Mouse (Mus musculus) CH12.LX (cell line): ENCODE results near the gene Lrig1. TPM values are rescaled to one million over a fixed set of nuclear protein-coding genes. Genes with fewer than 3 reads are reported as not detected.

ENCODE experiments used
- DNase-seq: peaks from one replicate; pipeline ENCODE4 v3.0.0-alpha.2; 2013; ENCODE audit errors: extremely low read depth
- H3K27ac ChIP-seq: 2 replicates; pipeline ENCODE4 v1.5.1; 2012; ENCODE audit warnings: low read depth, mild to moderate bottlenecking, control low read depth, moderate library complexity; ENCODE audit not compliant: insufficient read depth
- H3K27me3 ChIP-seq: replicated peaks from 2 replicates; pipeline ENCODE3; 2012; ENCODE audit warnings: inconsistent platforms
- H3K36me3 ChIP-seq, 2 experiments: replicated peaks in 1 of 2; 2 replicates each; pipeline versions ENCODE3 to v1.6.1; 2012; ENCODE audit warnings: inconsistent platforms in 1 of 2, low read length in 1 of 2, mild to moderate bottlenecking in 1 of 2, mixed read lengths in 1 of 2, moderate library complexity in 1 of 2; ENCODE audit not compliant: control insufficient read depth in 1 of 2, insufficient read depth in 1 of 2
- H3K4me1 ChIP-seq, 2 experiments: 2 replicates each; pipeline ENCODE4 v1.6.1; 2012; ENCODE audit warnings: inconsistent platforms in 1 of 2, moderate library complexity in 1 of 2; ENCODE audit not compliant: insufficient read depth in 2 of 2, control insufficient read depth in 1 of 2
- H3K4me2 ChIP-seq: 2 replicates; pipeline ENCODE4 v1.6.1; 2012; ENCODE audit warnings: low read depth, mild to moderate bottlenecking, control low read depth; ENCODE audit not compliant: poor library complexity, insufficient read depth, severe bottlenecking
- H3K4me3 ChIP-seq, 3 experiments: fragments of 150-350 bp in 1 of 3; sonication (generic) in 1 of 3; replicated peaks in 1 of 3; 2 replicates each; pipeline versions ENCODE3 to v1.5.1; 2011 to 2012; ENCODE audit warnings: low read depth in 2 of 3, low read length in 2 of 3, mild to moderate bottlenecking in 2 of 3, moderate library complexity in 2 of 3, control low read depth in 1 of 3, improper control_type of control experiment in 1 of 3, inconsistent platforms in 1 of 3, mixed read lengths in 1 of 3; ENCODE audit not compliant: poor library complexity in 1 of 3
- H3K79me2 ChIP-seq: replicated peaks from 2 replicates; pipeline ENCODE4 v1.6.1; 2012; ENCODE audit warnings: mild to moderate bottlenecking, moderate library complexity; ENCODE audit not compliant: control insufficient read depth, poor library complexity, insufficient read depth, severe bottlenecking; ENCODE audit errors: extremely low read depth
- H3K9ac ChIP-seq: 2 replicates; pipeline ENCODE4 v1.6.1; 2012; ENCODE audit warnings: low read depth, mild to moderate bottlenecking, control low read depth, moderate library complexity; ENCODE audit not compliant: insufficient read depth
- H3K9me3 ChIP-seq: replicated peaks from 2 replicates; pipeline ENCODE3; 2012; ENCODE audit warnings: low read length, inconsistent platforms, mixed read lengths
- CHD2 ChIP-seq: IDR thresholded peaks from 2 replicates; pipeline ENCODE4 v1.6.1; 2011; ENCODE audit warnings: low read length, improper control_type of control experiment
- CTCF ChIP-seq, 2 experiments: IDR thresholded peaks in 1 of 2; conservative IDR thresholded peaks in 1 of 2; 2 replicates each; pipeline ENCODE4 v1.5.1; 2011 to 2012; ENCODE audit warnings: low read depth in 2 of 2, low read length in 2 of 2, improper control_type of control experiment in 1 of 2, inconsistent platforms in 1 of 2, mild to moderate bottlenecking in 1 of 2, moderate library complexity in 1 of 2
- ELF1 ChIP-seq: IDR thresholded peaks from 2 replicates; pipeline ENCODE4 v1.6.1; 2014; ENCODE audit warnings: low read depth, mild to moderate bottlenecking, inconsistent platforms, low read length, improper control_type of control experiment
- EP300 ChIP-seq: IDR thresholded peaks from 2 replicates; pipeline ENCODE4 v1.6.1; 2011; ENCODE audit warnings: low read length, improper control_type of control experiment
- GABPA ChIP-seq: IDR thresholded peaks from 2 replicates; pipeline ENCODE4 v1.6.1; 2012; ENCODE audit warnings: low read depth, low read length, improper control_type of control experiment, inconsistent platforms; ENCODE audit not compliant: insufficient replicate concordance
- HCFC1 ChIP-seq: IDR thresholded peaks from 2 replicates; pipeline ENCODE4 v1.6.1; 2012; ENCODE audit warnings: low read depth, mild to moderate bottlenecking, inconsistent platforms, low read length, improper control_type of control experiment
- JUND ChIP-seq: conservative IDR thresholded peaks from 2 replicates; pipeline ENCODE4 v1.6.1; 2011; ENCODE audit warnings: low read depth, low read length, improper control_type of control experiment
- MXI1 ChIP-seq: IDR thresholded peaks from 2 replicates; pipeline ENCODE4 v1.6.1; 2011; ENCODE audit warnings: mild to moderate bottlenecking, low read depth, low read length, improper control_type of control experiment
- MYC ChIP-seq: IDR thresholded peaks from 2 replicates; pipeline ENCODE4 v1.6.1; 2011; ENCODE audit warnings: low read depth, mild to moderate bottlenecking, improper control_type of control experiment, low read length
- NELFE ChIP-seq: IDR thresholded peaks from 2 replicates; pipeline ENCODE4 v1.6.1; 2011; ENCODE audit warnings: low read depth, low read length, improper control_type of control experiment
- NRF1 ChIP-seq: IDR thresholded peaks from 2 replicates; pipeline ENCODE4 v1.6.1; 2014; ENCODE audit warnings: low read depth, mild to moderate bottlenecking, inconsistent platforms, low read length, improper control_type of control experiment, moderate library complexity
- POLR2A ChIP-seq: IDR thresholded peaks from 2 replicates; pipeline ENCODE4 v1.6.1; 2011; ENCODE audit warnings: low read depth, mild to moderate bottlenecking, improper control_type of control experiment, low read length
- POLR2AphosphoS2 ChIP-seq: IDR thresholded peaks from 2 replicates; pipeline ENCODE4 v1.6.1; 2011; ENCODE audit warnings: low read depth, low read length, improper control_type of control experiment
- RCOR1 ChIP-seq: conservative IDR thresholded peaks from 2 replicates; pipeline ENCODE4 v1.6.1; 2012; ENCODE audit warnings: low read depth, mild to moderate bottlenecking, inconsistent platforms, low read length, improper control_type of control experiment
- SMC3 ChIP-seq: IDR thresholded peaks from 2 replicates; pipeline ENCODE4 v1.6.1; 2011; ENCODE audit warnings: low read depth, low read length, improper control_type of control experiment
- TCF12 ChIP-seq: IDR thresholded peaks from 2 replicates; pipeline ENCODE4 v1.6.1; 2014; ENCODE audit warnings: low read depth, mild to moderate bottlenecking, inconsistent platforms, low read length, improper control_type of control experiment
- USF2 ChIP-seq: conservative IDR thresholded peaks from 2 replicates; pipeline ENCODE4 v1.6.1; 2011; ENCODE audit warnings: low read depth, low read length, improper control_type of control experiment
- ZC3H11A ChIP-seq: IDR thresholded peaks from 2 replicates; pipeline ENCODE4 v1.6.1; 2012; ENCODE audit warnings: low read depth, mild to moderate bottlenecking, inconsistent platforms, low read length, improper control_type of control experiment
- ZNF384 ChIP-seq: IDR thresholded peaks from 2 replicates; pipeline ENCODE4 v1.6.1; 2012; ENCODE audit warnings: low read depth, low read length, improper control_type of control experiment, inconsistent platforms
- dilution Hi-C: fragments of 300-500 bp; cut with MboI; formaldehyde crosslinking; loops from 2 replicates; pipeline ENCODE4 v1.14.3; 2020; ENCODE audit warnings: low sequenced_read_pairs; ENCODE audit not compliant: extremely low pct_unique_long_range_greater_than_20kb, extremely low pct_ligation_motif_present
- in situ Hi-C: fragments of 300-500 bp; cut with MboI; formaldehyde crosslinking; loops from 3 replicates; pipeline ENCODE4 v1.14.3; 2019; ENCODE audit warnings: low sequenced_read_pairs, low pct_ligation_motif_present, low pct_unique_long_range_greater_than_20kb, mixed read lengths
- polyA plus RNA-seq: library from polyadenylated mRNA; unstranded; fragments of >175 nt; gene quantifications from 2 replicates; pipeline ENCODE4 v1.2.1, GENCODE M21; 2012; ENCODE audit warnings: low read depth; ENCODE audit not compliant: insufficient read length
- total RNA-seq, 2 experiments: library from RNA; depleted of rRNA; stranded (reverse); fragments of 300-350 nt in 1 of 2; fragments of >200 nt in 1 of 2; gene quantifications; 2 replicates each; pipeline ENCODE4 v1.2.3; 2012 to 2014

Lrig1 gene
- total and polyA plus RNA-seq, 3 experiments, result 0.43 TPM; not detected in 2

- Histone ChIP-seq H3K4me3 (no peak overlapping the region), H3K4me2 (no peak overlapping the region)
- TF ChIP-seq ELF1 (no peak), ZC3H11A (no peak), CTCF (conservative IDR thresholded peaks at IDR 0.05 in 1 of 2, IDR thresholded peaks at IDR 0.05 in 1 of 2; ENCODE audit: low read depth in 2 of 2, low read length in 2 of 2) (no peak), GABPA (no peak), NELFE (no peak), MXI1 (no peak)
- TF ChIP-seq, all 38 proteins: peak for 0
- Histone ChIP-seq H3K9ac (no peak overlapping the region), H3K27ac (no peak overlapping the region), H3K27me3 (no peaks in the 10 kb centered on the region), H3K4me1 (no peaks in the 10 kb centered on the region), H3K9me3 (peaks cover 7% of the 10 kb centered on the region), H3K79me2 (no peaks in the 10 kb centered on the region), H3K36me3 (no peaks in the 10 kb centered on the region)
- DNase-seq, result no peak
- in situ Hi-C loops, result no loop called here
- dilution Hi-C loops, result no loop called here
Observed at GRCm38 (mm10) chr6:94695121-94695930, 4.6 kb downstream of the Lrig1 start.

- no peak overlapping the region for H3K9ac ChIP-seq
- peaks cover 2% of the 10 kb centered on the region for H3K9me3 ChIP-seq
- in situ Hi-C loops, result no loop called here
- no peaks in the 10 kb centered on the region for H3K4me1 ChIP-seq
- no peak overlapping the region for H3K4me3 ChIP-seq
- H3K79me2 ChIP-seq, result no peaks in the 10 kb centered on the region
- no peaks in the 10 kb centered on the region for H3K27me3 ChIP-seq
- no peak for DNase-seq
- H3K27ac ChIP-seq, result no peak overlapping the region
- no peak overlapping the region for H3K4me2 ChIP-seq
- dilution Hi-C loops, result no loop called here
- TF ChIP-seq NELFE (no peak), CHD2 (no peak), USF2 (no peak), EP300 (no peak), ZNF384 (no peak), ZC3H11A (no peak), TCF12 (no peak), MYC (no peak), ELF1 (no peak), GABPA (no peak), CTCF (conservative IDR thresholded peaks at IDR 0.05 in 1 of 2, IDR thresholded peaks at IDR 0.05 in 1 of 2; ENCODE audit: low read depth in 2 of 2, low read length in 2 of 2) (no peak), POLR2A (no peak), NRF1 (no peak), POLR2AphosphoS2 (no peak), SMC3 (no peak), JUND (no peak), HCFC1 (no peak), RCOR1 (no peak)
- no peaks in the 10 kb centered on the region for H3K36me3 ChIP-seq
Observed at GRCm38 (mm10) chr6:94694481-94694880, 5.5 kb downstream of the Lrig1 start.
